Mouse (Mus musculus) bone marrow, adult 2 months (tissue): Measurements from ENCODE around the gene Hscb. TPM values are rescaled to one million over a fixed set of nuclear protein-coding genes. Genes with fewer than 3 reads are reported as not detected.
"Not testable (repeated sequence)": the region's sequence is repeated elsewhere in the genome, so short reads cannot be mapped to it uniquely, and the experiment has no call there.

Source experiments
- H3K27ac ChIP-seq: fragments of 200-500 bp; 2 replicates; pipeline ENCODE4 v1.5.1; 2012; ENCODE audit warnings: low read depth, mild to moderate bottlenecking, control low read depth, inconsistent platforms, low read length; ENCODE audit not compliant: control insufficient read depth, poor library complexity, insufficient read depth
- H3K4me1 ChIP-seq: fragments of 200-500 bp; 2 replicates; pipeline ENCODE4 v1.6.1; 2011; ENCODE audit warnings: low read length; ENCODE audit not compliant: control insufficient read depth, insufficient read depth
- H3K4me3 ChIP-seq: fragments of 200-500 bp; replicated peaks from 2 replicates; pipeline ENCODE3; 2011; ENCODE audit warnings: mild to moderate bottlenecking, low read depth, low read length, control low read depth; ENCODE audit not compliant: control insufficient read depth
- CTCF ChIP-seq: fragments of 200-500 bp; IDR thresholded peaks from 2 replicates; pipeline ENCODE4 v1.5.1; 2011; ENCODE audit warnings: low read length, control low read depth; ENCODE audit not compliant: control insufficient read depth, insufficient read depth
- POLR2A ChIP-seq: fragments of 200-500 bp; IDR thresholded peaks from 2 replicates; pipeline ENCODE4 v1.6.1; 2011; ENCODE audit warnings: low read depth, mild to moderate bottlenecking, control low read depth, low read length, borderline replicate concordance; ENCODE audit not compliant: control insufficient read depth
- WGBS: fragments of 180-500 bp; shearing (Covaris S2); methylation state at CpG from one replicate; pipeline ENCODE4 v1.1.7; 2018; 5-methylcytosine and 5-hydroxymethylcytosine counted together
- polyA plus RNA-seq: library from polyadenylated mRNA; stranded (reverse); fragments of >200 nt; gene quantifications from 2 replicates; pipeline ENCODE4 v1.2.4, GENCODE M21; 2011; ENCODE audit warnings: low replicate concordance; ENCODE audit not compliant: missing spikeins, insufficient read depth, insufficient read length

The Hscb gene
- polyA plus RNA-seq, 1 experiment: 24.7 TPM

DNA sequence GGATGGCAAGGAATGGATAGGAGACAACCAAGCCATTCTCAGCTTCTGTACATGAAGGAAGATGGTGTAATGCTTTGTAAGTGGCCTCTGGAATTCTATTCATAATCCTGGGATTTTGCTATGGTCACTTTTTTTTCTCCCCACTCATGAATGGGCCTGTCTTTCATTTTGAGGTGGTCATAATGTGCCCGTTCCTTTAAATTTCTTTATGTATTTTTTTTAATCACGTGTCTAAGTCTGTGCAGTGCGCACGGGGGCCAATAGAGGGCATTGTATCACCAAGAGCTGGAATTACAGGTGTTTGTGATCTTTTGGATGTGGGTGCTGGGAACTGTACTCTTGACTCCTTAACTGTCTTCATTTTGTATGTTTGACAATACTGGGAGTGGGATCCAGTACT lies 888 bp upstream of the Hscb start:
- WGBS: 2% methylated on average over 4 of the region's 4 CpGs
- peak overlapping the region; percentile 80 for H3K4me3 ChIP-seq
- TF ChIP-seq POLR2A: no peak
- peak; percentile 38; the same call in 1 of the 2 replicates for TF ChIP-seq CTCF
- H3K27ac ChIP-seq: peak overlapping the region; percentile 53; the same call in 1 of the 2 replicates
- no peaks in the 10 kb centered on the region; the same call in 1 of the 2 replicates for H3K4me1 ChIP-seq

DNA sequence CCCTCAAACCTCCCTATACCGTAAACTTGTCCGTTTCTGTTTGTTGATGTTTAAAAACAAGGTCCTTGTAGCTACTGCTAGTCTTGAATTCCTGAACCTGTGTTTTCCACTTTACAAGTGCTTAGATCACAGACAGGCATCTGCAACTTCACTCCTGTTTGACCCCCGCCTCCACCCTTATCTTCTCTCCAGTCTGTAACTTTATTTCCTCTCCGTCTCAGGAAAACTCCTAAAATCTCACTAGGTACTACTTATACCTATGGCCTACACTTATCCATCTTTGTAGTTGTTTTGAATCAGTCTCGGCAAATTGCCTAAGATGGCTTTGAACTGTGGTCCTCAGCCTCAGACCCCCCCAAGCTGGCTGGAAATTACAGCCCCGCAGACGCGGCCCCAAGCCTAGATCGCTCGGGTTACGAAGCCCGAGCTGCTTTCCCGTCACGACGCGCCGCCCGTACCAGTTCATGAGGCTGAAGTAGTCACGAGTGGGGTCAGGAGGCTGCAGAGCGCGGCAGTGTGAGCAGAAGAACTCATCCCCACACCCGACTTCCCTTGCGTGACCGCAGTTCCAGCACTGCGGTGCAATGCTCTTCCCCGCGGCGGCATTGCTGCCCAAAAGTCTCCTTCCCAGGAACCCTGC lies 419 bp downstream of the Hscb start:
- H3K27ac ChIP-seq: peak overlapping the region; percentile 83
- peaks cover 1% of the 10 kb centered on the region; the same call in 1 of the 2 replicates for H3K4me1 ChIP-seq
- no peak for TF ChIP-seq POLR2A
- TF ChIP-seq CTCF: peak; percentile 1; the same call in 1 of the 2 replicates
- WGBS: 2% methylated on average over 28 of the region's 28 CpGs
- peak overlapping the region; percentile 91 for H3K4me3 ChIP-seq

DNA sequence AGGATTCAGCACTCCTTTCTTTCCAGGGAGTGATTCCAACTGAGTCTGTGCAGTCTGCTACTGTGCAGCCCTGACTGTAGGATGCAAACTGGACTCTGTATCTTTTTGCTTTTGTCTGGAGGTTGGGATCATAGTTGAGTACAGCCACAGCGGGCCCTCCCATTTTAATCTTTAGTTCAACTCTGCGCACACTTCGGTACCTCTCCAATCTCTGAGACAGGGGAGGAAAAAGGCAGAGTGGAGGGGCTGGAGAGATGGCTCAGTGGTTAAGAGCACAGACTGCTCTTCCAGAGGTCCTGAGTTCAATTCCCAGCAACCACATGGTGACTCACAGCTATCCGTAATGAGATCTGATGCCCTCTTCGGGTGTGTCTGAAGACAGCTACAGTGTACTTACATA lies 1.6 kb downstream of the Hscb start:
- not testable (repeated sequence) for H3K4me1 ChIP-seq
- H3K27ac ChIP-seq: peak overlapping the region; percentile 41
- WGBS: 62% methylated on average over 5 of the region's 5 CpGs
- peak overlapping the region; percentile 21 for H3K4me3 ChIP-seq

DNA sequence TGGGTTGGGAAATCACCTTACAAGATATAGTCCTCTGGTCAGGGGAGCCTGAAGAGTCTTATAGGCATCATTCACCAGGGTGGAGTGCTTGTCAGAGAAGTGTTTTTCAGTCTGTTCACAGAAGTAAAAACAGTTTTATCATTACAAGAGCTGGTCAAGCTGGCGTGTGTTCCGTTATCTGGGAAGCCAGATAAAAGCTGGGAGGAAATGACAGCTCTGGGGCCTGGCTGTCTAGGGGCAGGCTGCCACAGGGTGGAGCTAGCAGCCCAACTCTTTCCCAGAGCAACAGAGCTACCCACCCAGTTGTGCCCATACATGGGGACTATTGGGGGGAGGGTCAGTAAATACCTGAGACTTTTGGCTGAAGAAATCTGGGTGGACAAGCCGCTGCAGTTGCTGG lies 3.6 kb downstream of the Hscb start:
- TF ChIP-seq CTCF (peak; percentile 69; the same call in 1 of the 2 replicates), POLR2A (no peak)
- Histone ChIP-seq H3K27ac (peak overlapping the region; percentile 87), H3K4me3 (peak overlapping the region; percentile 52), H3K4me1 (peaks cover 1% of the 10 kb centered on the region; the same call in 1 of the 2 replicates)
- 5% methylated on average over 3 of the region's 3 CpGs for WGBS

DNA sequence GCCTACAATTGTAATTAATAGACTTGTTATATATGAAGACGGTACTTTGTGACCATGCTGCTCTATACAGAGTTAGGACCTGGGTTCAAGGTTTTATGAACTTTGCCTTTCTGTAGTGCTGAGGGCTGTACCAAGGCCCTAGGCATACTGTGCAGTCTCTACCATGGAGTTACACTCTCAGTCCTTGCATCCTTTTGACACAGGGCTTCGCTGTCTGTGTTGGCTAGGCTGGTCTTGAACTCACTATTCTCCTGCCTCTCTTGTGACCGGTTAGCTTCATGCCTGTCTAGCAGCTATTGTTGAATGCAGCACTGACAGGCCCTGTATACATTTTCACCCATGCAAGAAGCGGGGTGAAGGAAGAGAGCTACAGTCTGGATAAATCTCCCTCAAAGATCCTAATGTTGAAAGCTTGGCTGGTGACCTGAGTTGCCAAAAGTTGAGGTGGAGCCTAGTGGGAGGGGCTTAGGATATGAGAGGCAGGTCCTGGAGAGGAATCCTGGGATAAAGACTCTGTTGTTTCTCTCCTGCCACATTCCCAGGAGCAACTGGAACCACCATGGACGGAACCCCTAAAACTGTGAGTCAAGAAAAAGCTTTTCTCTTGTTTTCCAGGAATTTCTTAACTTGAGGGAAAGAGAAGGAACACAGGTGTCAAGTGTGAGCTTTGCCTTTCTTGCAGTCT lies 8.4 kb downstream of the Hscb start:
- 89% methylated on average over 5 of the region's 5 CpGs for WGBS
- H3K4me3 ChIP-seq: no peak overlapping the region
- no peak overlapping the region for H3K27ac ChIP-seq
- H3K4me1 ChIP-seq: peaks cover 1% of the 10 kb centered on the region; the same call in 1 of the 2 replicates
- no peak for TF ChIP-seq CTCF
- TF ChIP-seq POLR2A: no peak

DNA sequence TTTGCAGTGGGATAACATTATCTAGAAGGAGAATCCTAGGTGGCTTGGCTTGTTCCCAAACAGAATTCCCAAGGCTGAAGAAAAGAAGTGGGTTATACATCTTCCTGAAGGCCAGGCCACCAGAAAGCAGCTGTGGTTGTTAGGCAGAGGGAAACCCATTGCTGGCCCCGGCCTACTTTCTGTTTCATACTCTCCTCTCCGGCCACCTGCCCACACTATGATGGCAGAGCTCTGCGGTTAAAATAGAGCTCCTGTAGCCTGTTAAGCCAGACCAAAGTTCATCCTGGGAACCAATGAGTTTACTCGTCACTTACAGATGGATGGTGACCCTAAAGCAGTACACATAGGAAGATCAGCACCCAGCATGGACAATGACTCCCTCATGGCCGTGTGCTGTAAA lies 12.0 kb downstream of the Hscb start:
- H3K4me1 ChIP-seq: no peaks in the 10 kb centered on the region; the same call in 1 of the 2 replicates
- no peak overlapping the region for H3K27ac ChIP-seq
- 78% methylated on average over 5 of the region's 5 CpGs for WGBS
- H3K4me3 ChIP-seq: no peak overlapping the region
- TF ChIP-seq POLR2A: no peak
- TF ChIP-seq CTCF: no peak

DNA sequence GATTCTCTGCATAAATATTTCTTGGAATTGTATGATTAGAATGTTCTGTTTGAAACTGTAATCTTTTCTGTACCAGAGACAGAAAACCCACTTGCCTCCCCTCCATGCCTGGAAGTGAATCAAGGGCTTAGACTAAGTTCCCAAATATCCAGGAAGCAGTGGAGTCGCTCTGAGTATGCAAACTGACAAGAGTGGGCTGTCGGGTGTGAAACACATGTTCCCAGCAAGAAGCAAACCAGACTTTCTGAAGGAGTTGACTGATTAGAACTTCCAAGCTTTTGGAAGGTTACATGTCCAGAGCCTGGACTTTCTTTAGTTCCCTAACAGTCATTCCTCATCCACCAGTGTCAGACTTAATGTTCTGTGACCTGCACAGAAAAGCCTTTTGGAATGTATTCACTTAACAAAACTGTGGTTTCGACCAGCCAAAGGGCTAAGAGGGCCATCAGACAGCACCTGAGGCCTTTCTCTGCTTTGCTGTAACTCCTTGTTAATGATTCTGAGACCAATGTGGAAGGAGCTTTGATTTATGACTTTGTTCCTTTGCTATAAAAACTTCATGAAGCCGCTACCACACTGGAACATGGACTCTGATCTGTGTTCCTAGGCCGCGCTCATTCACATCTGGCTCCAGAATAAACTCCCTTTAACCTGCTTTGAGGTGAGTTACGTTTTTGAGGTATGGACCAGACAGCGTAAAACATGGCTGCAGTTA lies 12.6 kb downstream of the Hscb start:
- no peak overlapping the region for H3K4me3 ChIP-seq
- WGBS: 84% methylated on average over 8 of the region's 8 CpGs
- TF ChIP-seq CTCF (no peak), POLR2A (no peak)
- H3K27ac ChIP-seq: no peak overlapping the region
- H3K4me1 ChIP-seq: no peaks in the 10 kb centered on the region; the same call in 1 of the 2 replicates

DNA sequence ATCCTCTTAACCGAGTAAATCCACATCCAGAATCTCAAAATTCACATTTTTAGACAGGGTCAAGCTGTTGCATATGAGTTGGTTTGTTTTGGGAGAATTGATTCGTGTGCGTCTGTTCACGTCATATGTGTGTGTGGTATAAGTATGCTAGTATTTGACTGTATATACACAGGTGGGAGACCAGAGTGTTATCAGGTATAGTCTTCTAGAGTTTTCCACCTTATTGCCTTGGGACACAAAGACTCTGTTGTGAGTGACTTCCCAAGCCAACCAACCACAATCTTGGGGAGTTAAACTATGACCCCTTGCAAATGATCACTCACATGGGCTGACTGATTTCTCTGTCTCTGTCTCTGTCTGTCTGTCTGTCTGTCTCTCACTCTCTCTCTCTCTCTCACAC lies 15.2 kb downstream of the Hscb start:
- Histone ChIP-seq H3K27ac (no peak overlapping the region), H3K4me3 (no peak overlapping the region), H3K4me1 (no peaks in the 10 kb centered on the region)
- 80% methylated on average over 4 of the region's 4 CpGs for WGBS
- TF ChIP-seq CTCF: no peak
- TF ChIP-seq POLR2A: no peak
